Mouse (Mus musculus) megakaryocyte-erythroid progenitor cell, adult 5-6 weeks (primary cell): Measurements from ENCODE around the gene Zmym4. TPM values are rescaled to one million over a fixed set of nuclear protein-coding genes. Genes with fewer than 3 reads are reported as not detected.
"Not testable (repeated sequence)": the region's sequence is repeated elsewhere in the genome, so short reads cannot be mapped to it uniquely, and the experiment has no call there.

ENCODE experiments used
- ATAC-seq: replicated peaks from 2 replicates; pipeline ENCODE4 v1.8.0; 2016; ENCODE audit warnings: mild to moderate bottlenecking, inconsistent platforms; ENCODE audit not compliant: severe bottlenecking, poor library complexity, low FRiP score, low TSS enrichment
- total RNA-seq, 2 experiments: library from RNA; stranded (forward) in 1 of 2; stranded (reverse) in 1 of 2; fragments of 200-1000, 215-1000 nt in 1 of 2; fragments of >200 nt in 1 of 2; fragmentation: Nextera tagmentation in 1 of 2; gene quantifications; 2 replicates each; pipeline ENCODE4 v1.2.3; 2014 to 2017

Gene Zmym4
- total RNA-seq, 2 experiments from 2014 or later: 41.2 to 57.2 TPM

DNA sequence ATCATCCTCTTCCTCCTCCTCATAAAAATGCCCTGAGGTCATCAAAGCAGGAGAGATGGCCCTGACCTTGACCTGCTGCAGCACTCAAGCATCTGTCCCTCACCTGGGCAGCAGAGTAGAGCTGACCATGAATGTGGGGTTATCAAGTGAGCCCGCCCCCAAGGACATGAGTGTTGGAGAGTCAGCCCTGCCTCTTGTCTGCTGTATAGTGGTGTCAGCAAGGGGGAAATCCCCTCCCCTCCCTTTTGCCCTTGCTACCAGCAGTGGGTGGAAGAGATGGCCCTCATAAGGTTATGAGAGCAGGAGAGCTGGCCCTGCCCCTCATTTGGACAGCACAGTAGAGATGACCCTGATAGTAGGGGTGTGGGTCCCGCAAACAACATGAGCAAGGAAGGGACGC lies 10.5 kb downstream of the Zmym4 start:
- ATAC-seq: peak; percentile 37; the same call in 1 of the 2 replicates

DNA sequence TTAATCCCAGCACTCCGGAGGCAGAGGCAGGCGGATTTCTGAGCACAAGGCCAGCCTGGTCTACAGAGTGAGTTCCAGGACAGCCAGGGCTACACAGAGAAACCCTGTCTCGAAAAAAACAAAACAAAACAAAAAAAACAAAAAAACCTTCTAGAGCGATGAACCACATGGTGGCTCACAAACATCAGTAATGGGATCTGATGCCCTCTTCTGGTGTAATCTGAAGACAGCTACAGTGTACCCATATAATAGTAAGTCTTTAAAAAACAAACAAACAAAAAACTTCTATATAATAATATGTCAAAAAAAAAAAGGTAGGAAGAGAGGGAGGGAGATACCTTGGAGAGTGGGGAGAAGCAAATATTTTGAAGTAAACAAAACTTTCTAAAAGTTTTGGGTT lies 17.1 kb downstream of the Zmym4 start:
- not testable (repeated sequence) for ATAC-seq

DNA sequence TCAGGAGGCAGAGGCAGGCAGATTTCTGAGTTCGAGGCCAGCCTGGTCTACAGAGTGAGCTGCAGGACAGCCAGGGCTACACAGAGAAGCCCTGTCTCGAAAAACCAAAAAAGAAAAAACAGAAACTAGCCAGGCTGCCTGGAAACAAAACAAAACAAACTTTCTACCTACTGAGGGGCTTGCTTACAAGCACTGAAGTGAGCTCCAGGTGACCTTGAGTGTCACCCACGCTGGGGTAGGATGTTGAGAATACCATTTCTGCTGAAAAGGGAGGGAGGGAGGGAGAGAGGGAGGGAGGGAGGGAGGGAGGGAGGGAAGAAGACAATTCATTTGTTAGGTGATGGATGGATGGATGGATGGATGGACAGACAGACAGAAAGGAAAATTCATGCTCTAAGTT lies 24.5 kb downstream of the Zmym4 start:
- no peak for ATAC-seq

DNA sequence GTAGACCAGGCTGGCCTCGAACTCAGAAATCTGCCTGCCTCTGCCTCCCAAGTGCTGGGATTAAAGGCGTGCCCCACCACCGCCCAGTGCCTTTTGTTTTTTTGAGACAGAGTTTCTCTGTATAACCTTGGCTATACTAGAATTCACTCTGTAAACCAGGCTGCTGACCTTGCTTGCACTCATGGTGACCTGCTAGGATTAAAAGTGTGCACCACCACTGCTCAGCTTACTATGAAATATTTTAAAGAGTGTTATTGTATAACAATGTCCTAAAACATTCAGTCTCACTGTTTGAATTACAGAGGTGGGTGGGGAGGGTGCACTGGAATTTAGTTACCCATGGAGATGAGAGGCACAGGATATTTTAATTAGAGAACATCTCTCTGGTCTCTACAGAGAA lies 25.1 kb downstream of the Zmym4 start:
- no peak for ATAC-seq

DNA sequence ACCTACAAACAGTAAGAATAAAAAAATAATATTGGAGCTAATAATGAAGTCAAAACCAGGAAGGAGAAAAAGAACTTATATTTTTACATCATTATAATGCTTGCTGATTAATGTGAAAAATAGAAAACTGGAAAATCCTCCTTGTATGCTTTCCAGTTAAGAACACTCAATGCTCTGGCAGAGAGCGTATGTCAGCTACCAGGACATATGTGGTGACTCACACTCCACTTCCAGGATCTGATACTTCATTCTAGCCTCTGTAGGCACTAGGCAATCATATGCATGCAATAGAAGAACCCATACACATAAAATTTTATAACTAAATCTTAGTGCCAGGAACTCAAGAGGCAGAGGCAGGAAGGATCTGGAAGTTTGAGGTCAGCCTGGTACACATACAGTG lies 40.2 kb downstream of the Zmym4 start:
- ATAC-seq: no peak

DNA sequence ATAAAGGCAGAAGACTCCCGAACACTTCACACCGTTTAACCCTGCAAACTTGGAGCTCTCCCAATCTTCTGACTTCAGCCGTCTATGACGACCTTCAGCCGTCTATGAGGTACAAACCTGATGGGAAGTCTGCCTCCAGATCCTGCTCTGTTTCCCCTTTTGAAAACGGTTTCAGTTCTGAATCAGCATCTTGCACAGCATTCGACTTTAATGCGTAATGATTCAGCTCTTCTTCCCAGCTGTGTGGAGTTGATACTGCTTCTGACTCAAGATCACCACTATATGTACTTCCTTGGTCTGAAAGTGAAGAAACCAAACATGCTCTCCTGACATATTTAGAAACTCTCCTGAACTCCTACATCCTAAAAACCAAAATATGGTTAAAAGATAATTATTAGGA lies 78.1 kb downstream of the Zmym4 start:
- 0 out of 2 replicates have a peak, but pooled peaks have one; percentile 10 for ATAC-seq

DNA sequence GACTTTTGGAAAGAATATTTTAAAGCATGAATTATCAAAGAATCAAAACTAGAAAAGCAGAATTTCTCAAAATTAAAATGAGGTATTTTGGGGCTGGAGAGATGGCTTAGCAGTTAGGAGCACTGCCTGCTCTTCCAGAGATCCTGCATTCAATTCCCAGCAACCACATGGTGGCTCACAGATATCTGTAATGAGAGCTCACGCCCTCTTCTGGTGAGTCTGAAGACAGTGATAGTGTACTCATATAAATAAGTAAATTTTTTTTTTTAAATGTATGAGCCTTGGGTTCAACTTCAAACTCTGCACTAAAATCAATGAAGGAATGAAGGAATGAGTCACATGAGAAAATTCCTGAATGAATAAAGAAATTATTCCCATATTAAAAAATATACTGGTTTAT lies 82.0 kb downstream of the Zmym4 start:
- no peak for ATAC-seq

DNA sequence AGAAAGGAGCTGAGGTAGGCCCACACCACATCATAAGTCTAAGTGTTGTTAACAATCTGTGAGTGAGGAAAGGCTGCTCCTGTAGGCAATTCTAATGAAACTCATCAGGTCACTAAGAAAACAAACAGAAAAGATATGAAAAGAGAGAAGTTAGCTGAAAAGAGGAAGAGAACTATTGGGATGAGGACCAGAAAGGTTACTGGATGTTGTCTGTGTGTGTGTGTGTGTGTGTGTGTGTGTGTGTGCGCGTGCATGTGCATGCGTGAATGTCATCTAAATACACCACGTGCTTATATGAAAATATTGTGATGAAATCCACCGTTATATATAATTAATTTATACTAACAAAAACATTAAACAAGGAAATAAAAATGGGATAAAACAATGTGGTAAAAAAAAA lies 84.3 kb downstream of the Zmym4 start:
- no peak for ATAC-seq

DNA sequence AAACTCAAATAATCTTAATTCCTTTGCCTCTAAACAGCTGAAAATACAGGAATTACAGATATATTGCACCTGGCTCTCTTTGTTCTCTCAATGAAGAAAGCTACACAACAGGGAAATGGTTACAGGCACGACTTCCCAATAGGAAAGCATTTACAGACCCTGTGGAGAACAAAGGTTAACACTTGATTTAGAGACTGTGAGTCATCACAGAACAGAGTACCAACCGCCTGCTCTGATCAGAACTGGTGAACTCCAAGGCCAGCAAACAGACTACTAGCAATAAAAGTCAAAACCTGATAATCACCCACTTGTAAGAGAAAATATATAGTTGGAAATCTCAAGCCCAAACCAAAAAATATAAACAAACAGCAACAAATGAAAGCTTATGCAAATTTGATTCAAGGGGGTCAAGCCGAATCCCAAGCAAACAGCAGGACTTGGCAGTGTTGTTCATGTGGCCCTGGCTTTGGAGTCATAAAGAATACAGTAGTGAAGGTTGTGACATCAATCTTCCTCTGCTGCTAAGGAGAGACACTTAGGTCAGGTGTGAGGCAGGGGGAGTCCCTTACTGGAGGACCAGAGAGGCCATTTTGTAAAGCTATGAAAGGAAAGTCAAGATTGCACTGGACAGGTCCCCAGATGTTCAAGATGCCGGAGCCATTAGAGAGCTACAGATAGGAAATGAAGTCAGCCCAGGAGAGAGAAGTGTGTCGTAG lies 88.2 kb downstream of the Zmym4 start:
- ATAC-seq: no peak

DNA sequence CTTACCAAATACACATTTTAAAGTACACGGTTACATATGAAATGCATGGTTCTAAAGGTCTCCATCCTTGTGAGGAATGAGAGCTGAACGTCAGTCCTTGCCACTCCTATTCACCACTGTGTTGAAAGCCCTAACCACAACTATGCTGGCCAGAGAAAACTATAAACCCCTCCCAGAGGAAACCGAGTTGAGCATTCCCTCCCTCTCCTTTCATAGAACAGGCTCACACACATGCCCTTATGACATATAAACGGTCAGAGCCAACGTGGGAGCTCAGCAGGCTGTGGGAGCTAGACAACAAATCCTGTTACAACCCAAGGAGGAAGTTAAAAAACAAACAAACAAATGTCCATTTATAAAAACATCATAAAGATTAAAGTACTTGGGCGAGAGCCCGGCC lies 95.2 kb downstream of the Zmym4 start:
- no peak for ATAC-seq

DNA sequence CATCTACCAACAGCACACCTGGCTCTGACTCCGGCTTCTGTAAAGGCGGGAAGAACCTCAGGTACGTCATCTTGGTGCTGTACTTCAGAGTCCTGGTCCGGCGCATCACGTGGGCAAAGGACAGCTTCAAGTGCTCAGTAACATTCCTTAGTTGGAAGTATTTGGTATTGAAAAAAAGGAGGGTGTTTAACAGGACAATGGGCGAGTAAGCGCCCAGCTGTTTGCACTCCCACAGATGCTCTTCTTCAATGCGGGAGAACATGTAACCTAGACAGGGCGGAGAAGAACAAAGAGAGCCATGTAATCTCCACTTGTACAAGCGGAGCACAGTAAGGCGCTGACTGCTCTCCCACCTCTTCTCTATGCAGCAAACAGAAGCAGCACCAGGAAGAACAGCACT lies 99.2 kb downstream of the Zmym4 start:
- ATAC-seq: no peak

DNA sequence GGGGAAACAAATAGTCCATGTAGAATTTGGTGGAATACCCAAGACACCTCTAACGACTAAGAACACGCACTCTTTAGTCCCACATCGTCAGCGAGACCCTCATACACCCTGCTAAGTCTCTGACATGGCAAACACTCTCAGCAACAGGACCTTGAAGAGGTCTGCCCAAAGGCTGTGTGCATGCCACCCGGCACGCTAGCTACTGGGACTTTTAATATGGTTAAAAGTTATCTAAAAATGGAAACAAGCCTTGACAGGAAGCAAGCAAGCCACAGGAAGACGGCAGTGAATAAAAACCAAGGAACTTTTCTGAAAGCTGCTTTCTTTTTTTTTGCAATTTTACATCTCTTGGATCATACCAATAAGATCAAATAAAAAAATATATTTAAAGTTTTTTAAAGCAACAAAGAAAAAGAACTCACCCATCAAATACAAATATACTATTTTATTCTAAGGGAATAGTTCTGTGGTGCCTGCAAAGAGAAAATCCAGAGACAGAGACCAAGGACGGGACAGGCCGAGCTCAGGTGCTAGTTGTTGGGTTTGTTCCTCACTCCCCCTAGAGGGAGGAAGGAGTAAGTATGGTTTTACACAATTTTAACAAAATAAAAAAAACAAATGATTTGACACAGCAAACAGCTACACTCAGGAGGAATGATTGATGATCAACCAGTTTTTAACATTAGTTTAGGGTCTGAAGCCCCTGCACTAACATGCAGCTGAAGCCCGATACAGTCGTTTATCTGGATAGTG lies 106.2 kb downstream of the Zmym4 start:
- peak; percentile 79 for ATAC-seq

DNA sequence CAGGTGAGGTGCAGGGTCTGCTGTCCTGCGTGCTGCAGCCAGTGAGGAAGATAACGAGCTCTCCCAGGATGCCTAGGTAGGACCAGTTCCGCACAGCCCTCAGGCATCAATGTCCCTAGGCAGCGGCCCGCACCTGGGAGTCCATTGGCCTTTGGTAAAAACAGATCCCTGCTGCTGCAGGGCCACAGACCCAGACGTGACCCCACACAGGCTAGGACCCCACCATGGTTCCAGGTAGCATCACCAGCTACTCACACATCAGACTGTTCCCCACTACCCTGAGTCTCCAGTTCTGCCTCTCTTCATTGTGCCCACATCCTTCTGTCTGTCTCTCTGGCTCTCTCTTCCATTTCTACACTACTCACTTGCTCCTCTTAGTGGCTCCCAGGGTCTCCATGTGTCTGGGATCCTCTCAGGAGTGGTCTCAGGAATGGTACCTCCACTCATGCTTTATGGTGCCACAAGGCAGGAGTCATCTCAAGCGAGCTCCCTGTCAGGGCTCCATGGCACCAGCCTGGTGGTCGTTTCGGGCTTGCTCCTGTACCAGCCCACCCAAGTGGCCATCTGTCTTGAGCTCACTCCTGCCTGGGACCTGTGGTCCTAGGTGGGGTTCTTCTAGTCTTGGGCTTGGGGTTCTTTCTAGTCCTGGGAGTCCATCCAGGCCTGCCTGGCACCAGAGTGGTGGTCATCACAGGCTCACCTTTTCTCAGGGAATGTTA lies 107.5 kb downstream of the Zmym4 start:
- no peak for ATAC-seq

DNA sequence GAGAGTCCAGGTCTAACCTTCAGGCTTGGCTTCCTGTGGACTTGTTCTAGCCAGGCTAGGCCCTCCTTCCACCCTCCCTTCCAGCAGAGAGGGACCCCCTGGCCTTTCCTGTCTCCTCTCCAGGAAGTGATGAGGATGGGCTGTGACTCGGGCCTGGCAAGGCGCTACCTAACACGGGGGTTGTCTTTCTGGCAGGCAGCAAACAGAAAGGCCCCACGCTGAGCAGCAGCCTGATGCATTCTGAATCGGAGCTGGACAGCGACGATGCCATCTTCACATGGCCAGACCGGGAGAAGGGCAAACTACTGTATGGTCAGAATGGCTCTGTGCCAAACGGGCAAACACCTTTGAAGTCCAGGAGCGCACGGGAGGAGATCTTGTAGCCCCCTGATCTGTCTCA lies 115.0 kb downstream of the Zmym4 start:
- ATAC-seq: no peak

DNA sequence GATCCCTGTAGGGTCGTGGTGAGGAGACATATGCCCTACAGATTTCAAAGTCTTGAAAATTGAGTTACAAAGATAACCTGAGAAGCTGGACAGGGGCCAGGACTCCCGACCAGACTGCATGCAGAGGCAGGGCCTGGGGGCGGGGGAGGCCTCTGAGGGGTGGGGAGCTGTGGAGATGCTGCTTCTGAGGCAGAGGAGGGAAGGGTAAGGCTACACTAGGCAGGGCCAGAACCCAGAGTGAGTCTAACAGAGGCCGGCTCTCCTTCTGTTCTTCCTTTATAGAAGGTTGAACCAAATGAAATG lies 117.2 kb downstream of the Zmym4 start:
- ATAC-seq: no peak

DNA sequence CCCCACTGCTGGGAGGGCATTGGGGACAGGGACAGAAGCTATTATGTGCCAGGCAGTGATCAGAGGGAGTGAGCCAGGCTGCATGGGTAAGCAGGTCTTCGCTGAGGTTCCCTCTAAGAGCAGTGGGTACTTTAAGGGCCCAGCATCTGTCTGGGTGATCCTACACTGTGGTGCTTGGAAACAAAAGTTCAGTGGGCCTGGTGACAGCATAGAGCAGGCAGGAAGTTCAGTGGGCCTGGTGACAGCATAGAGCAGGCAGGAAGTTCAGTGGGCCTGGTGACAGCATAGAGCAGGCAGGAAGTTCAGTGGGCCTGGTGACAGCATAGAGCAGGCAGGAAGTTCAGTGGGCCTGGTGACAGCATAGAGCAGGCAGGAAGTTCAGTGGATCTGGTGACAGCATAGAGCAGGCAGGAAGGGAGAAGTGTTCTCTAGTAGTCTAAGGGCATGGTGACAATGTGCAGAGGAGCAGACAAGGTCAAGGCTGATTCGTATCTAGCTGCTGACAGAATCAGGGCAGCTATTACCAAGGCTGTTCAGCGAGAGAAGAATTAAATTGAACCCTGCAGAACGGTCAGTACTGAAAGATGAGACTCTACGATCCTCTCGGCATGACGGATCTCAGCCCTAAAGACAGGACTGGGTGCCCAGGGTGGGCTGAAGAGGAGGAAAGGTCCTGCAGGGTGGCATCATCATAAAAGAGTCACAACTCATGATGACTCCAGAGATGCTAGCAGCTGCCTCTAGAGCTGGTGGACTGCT lies 117.7 kb downstream of the Zmym4 start:
- ATAC-seq: no peak

DNA sequence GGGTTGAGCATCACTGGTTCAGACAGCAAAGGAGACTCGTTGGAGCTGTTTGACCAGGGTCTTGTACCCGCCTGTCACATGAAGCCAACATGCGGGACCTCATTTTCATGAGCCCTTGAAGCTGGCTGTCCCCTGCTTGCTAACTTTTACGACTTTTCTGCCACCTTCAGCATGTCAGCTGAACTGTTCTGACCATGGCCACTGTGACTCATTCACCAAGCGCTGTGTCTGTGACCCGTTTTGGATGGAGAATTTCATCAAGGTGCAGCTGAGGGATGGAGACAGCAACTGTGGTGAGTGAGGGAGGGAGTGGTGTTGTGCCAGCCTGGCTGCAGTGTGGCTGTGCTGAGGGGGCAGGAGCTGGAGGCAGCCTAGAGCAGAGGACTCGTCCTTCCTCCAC lies 121.0 kb downstream of the Zmym4 start:
- ATAC-seq: no peak

DNA sequence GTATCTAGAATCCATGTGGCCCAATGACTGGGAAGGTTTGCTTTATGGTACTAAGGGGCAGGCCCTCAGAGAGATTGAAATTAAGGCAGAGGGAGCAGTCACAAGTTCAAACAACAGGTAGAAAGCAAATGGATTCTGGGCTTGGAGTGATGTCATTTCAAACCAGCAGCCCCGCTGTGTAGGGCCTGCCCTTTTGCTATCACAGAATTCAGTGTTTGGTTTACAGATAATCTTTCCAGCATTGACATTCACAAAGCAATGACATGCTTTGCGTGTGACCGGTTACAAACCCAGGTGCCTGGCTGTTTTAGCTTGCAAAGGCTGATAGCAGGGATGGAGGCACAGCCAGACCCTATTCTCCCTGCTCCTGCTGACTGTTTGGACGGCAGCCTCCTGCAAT lies 122.3 kb downstream of the Zmym4 start:
- no peak for ATAC-seq

DNA sequence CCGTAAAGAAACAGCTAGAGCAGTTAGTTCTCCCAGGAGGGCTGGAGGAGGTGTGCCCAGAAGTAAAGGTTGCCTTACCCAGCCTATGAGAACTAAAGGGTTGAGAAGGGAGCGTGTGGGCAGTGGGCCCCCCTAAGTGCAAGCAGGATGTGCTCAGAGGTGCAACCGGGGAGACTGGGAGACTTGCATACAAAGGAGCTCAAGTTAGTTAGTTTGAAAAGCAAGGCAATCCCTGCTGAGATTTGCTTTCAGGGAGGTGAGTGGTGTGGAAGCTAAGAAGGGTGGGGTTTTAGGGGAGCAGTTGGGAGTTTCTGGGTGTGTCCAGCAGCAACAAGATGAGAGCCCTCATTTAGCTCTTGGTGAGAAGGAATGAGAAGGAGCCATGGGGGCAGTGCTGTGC lies 125.0 kb downstream of the Zmym4 start:
- ATAC-seq: no peak

DNA sequence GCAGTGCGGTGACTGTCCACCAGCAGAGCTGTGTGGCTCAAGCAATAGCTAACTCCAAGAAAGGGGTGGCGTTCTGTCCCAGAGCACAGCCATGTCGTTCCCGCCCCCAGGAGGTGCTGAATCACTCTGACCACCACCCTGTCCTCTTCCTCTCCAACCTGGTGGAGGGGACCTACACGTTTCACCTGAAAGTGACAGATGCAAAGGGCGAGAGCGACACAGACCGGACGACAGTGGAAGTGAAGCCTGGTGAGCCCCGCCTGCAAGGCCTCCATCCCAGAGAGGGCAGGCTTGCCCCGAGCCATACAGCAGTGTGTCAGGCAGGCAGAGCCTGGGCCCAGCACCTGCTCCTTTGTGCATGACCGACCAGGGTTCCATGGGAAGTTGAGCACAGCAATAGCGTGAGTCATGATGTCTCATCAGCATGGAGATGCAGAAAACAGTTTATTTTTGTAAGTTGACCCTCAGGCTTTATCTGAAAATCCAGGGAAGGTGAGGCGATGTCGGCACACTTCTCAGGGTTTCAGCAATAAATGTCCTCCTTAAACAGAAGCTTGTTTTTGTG lies 126.9 kb downstream of the Zmym4 start:
- no peak for ATAC-seq
